Mouse (Mus musculus) forebrain, embryonic 14.5 days (tissue): Measurements from ENCODE around the gene Serpina6. TPM values are rescaled to one million over a fixed set of nuclear protein-coding genes. Genes with fewer than 3 reads are reported as not detected.
"Not testable (repeated sequence)": the region's sequence is repeated elsewhere in the genome, so short reads cannot be mapped to it uniquely, and the experiment has no call there.

Experiments used
- ATAC-seq: fragments of 200-750 bp; cut with Nextera tagmentation; 2 replicates; pipeline ENCODE4 v1.8.0; 2017; ENCODE audit warnings: mild to moderate bottlenecking, moderate library complexity
- DNase-seq: peaks from one replicate; pipeline ENCODE4 v3.0.0-alpha.2; 2015; ENCODE audit warnings: low spot score
- H3K27ac ChIP-seq: fragments of 300-500 bp; sonication (generic); 2 replicates; pipeline ENCODE4 v1.5.1; 2014; ENCODE audit warnings: low read depth, mild to moderate bottlenecking, control low read depth, low read length, moderate library complexity
- H3K27me3 ChIP-seq: fragments of 300-500 bp; sonication (generic); replicated peaks from 2 replicates; pipeline ENCODE4 v1.6.1; 2014; ENCODE audit warnings: low read length, control low read depth, mixed read lengths; ENCODE audit not compliant: control insufficient read depth, insufficient read depth
- H3K36me3 ChIP-seq: fragments of 300-500 bp; sonication (generic); 2 replicates; pipeline ENCODE4 v1.6.1; 2014; ENCODE audit warnings: low read length, control low read depth; ENCODE audit not compliant: control insufficient read depth, insufficient read depth
- H3K4me1 ChIP-seq: fragments of 300-500 bp; sonication (generic); 2 replicates; pipeline ENCODE4 v1.6.1; 2014; ENCODE audit warnings: antibody characterized with exemption, low read length, control low read depth; ENCODE audit not compliant: control insufficient read depth, insufficient read depth
- H3K4me2 ChIP-seq: fragments of 300-500 bp; sonication (generic); 2 replicates; pipeline ENCODE4 v1.6.1; 2014; ENCODE audit warnings: mild to moderate bottlenecking, control low read depth, low read length
- H3K4me3 ChIP-seq: fragments of 300-500 bp; sonication (generic); 2 replicates; pipeline ENCODE4 v1.5.1; 2014; ENCODE audit warnings: low read depth, low read length, control low read depth
- H3K9ac ChIP-seq: fragments of 300-500 bp; sonication (generic); 2 replicates; pipeline ENCODE4 v1.6.1; 2014; ENCODE audit warnings: mild to moderate bottlenecking, low read length, control low read depth, moderate library complexity
- H3K9me3 ChIP-seq: fragments of 300-500 bp; sonication (generic); replicated peaks from 2 replicates; pipeline ENCODE4 v1.6.1; 2016; ENCODE audit warnings: low read length, control low read depth, mixed read lengths; ENCODE audit not compliant: control insufficient read depth
- WGBS: fragments of 180-500 bp; shearing (Covaris S2); extraction: QIAGEN DNeasy Blood & Tissue Kit; methylation state at CpG from one replicate; pipeline ENCODE4 v1.1.7; 2014; 5-methylcytosine and 5-hydroxymethylcytosine counted together
- polyA plus RNA-seq: library from polyadenylated mRNA; unstranded; fragments of >200 nt; fragmentation: Nextera tagmentation; extraction: Ambion mirVana; gene quantifications from 2 replicates; pipeline ENCODE4 v1.2.1, GENCODE M21; 2014

Serpina6 gene
- polyA plus RNA-seq, 1 experiment from 2014 or later = not detected

DNA sequence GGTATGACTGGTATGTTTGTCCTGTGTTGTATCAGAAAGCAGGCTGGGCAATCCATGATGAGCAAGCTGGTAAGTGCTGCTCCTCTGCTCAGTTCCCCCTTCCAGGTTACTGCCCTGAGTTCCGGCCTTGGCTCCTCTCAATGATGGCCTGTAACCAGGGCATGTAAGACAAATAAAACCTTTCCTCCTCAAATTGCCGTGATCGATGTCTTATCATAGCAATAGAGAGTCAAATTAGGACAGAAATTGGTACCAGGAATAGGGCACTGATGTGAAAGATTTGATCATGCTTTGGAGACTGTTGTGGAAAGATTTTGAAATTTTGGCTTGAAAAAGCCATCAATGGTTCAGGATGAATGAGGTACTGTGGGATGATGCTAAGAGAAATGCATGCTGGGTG lies 8.3 kb upstream of the Serpina6 start:
- Histone ChIP-seq H3K27me3 (no peaks in the 10 kb centered on the region), H3K4me2 (no peak overlapping the region), H3K9me3 (no peaks in the 10 kb centered on the region), H3K4me1 (no peaks in the 10 kb centered on the region), H3K36me3 (no peaks in the 10 kb centered on the region), H3K27ac (no peak overlapping the region), H3K9ac (no peak overlapping the region), H3K4me3 (no peak overlapping the region)
- no peak for DNase-seq
- no peak for ATAC-seq
- WGBS = 85% methylated on average over 3 of the region's 3 CpGs

DNA sequence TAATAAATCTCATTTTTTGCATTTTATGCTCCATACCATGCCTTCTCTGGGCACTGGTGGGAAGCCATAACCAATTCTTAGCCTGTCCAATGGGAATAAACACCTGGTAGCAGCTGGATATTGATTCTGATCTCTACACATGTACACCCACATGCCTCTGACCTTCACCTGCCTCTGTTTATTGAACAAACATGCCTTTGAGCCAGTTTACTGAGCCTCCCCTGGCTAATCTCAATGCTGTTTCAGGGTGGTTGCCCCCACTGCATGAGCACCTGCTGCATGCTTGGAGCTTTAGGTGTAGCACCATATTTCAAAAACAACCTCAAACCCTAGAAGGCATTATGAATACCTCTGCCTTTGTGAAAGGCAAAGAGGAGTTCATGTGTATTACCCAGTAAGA lies 5.0 kb upstream of the Serpina6 start:
- not testable (repeated sequence) for ATAC-seq, H3K4me3 ChIP-seq, DNase-seq, H3K9me3 ChIP-seq, H3K4me1 ChIP-seq, H3K4me2 ChIP-seq, H3K27me3 ChIP-seq, H3K36me3 ChIP-seq, H3K27ac ChIP-seq, H3K9ac ChIP-seq

- Histone ChIP-seq H3K9me3 (no peaks in the 10 kb centered on the region), H3K4me2 (no peak overlapping the region), H3K4me3 (no peak overlapping the region), H3K36me3 (no peaks in the 10 kb centered on the region), H3K27ac (no peak overlapping the region), H3K9ac (no peak overlapping the region), H3K27me3 (no peaks in the 10 kb centered on the region), H3K4me1 (no peaks in the 10 kb centered on the region)
- no peak for ATAC-seq
- DNase-seq = no peak
- 86% methylated on average over 5 of the region's 5 CpGs for WGBS
Measured at GRCm38 (mm10) chr12:103660076-103660475, 3.1 kb upstream of the Serpina6 start.

DNA sequence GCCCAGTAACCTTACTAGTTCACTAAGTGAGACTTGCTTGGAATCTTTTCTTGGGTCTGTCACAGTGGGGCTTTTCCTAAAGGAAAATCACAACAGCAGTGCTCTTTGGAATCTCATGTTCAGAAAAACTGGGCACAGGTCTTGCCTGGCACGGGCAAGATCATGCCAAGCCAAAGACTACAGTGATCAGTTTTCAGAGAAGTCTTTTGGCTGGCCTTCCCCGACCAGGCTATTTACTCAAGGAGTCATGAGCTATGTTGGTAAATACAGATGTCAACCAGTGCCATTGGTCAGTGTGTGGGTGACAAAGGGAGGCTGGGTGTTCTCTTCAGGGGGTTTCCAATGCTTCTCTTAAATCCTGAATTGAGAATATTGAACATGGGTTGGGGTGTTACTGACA lies 2.2 kb upstream of the Serpina6 start:
- H3K4me2 ChIP-seq = no peak overlapping the region
- H3K27me3 ChIP-seq = no peaks in the 10 kb centered on the region
- H3K4me1 ChIP-seq = no peaks in the 10 kb centered on the region
- H3K36me3 ChIP-seq = no peaks in the 10 kb centered on the region
- ATAC-seq (no peak), DNase-seq (no peak)
- H3K9me3 ChIP-seq = no peaks in the 10 kb centered on the region
- no peak overlapping the region for H3K9ac ChIP-seq
- no peak overlapping the region for H3K27ac ChIP-seq
- no peak overlapping the region for H3K4me3 ChIP-seq
- WGBS = 91% methylated on average over 2 of the region's 2 CpGs

GRCm38 (mm10) chr12:103657991-103658390 lies 979 bp upstream of the Serpina6 start:
- no peak overlapping the region for H3K4me2 ChIP-seq
- no peaks in the 10 kb centered on the region for H3K9me3 ChIP-seq
- 83% methylated on average over 10 of the region's 10 CpGs for WGBS
- H3K9ac ChIP-seq = no peak overlapping the region
- DNase-seq (no peak), ATAC-seq (no peak)
- H3K4me1 ChIP-seq = no peaks in the 10 kb centered on the region
- no peaks in the 10 kb centered on the region for H3K27me3 ChIP-seq
- no peak overlapping the region for H3K4me3 ChIP-seq
- H3K27ac ChIP-seq = no peak overlapping the region
- H3K36me3 ChIP-seq = no peaks in the 10 kb centered on the region

GRCm38 (mm10) chr12:103655123-103656044 lies 1.6 kb downstream of the Serpina6 start:
- no peaks in the 10 kb centered on the region for H3K27me3 ChIP-seq
- no peak overlapping the region for H3K4me2 ChIP-seq
- no peaks in the 10 kb centered on the region for H3K4me1 ChIP-seq
- no peaks in the 10 kb centered on the region for H3K36me3 ChIP-seq
- H3K27ac ChIP-seq = no peak overlapping the region
- no peaks in the 10 kb centered on the region for H3K9me3 ChIP-seq
- DNase-seq (no peak), ATAC-seq (no peak)
- 87% methylated on average over 7 of the region's 7 CpGs for WGBS
- no peak overlapping the region for H3K9ac ChIP-seq
- H3K4me3 ChIP-seq = no peak overlapping the region

- DNase-seq = no peak
- Histone ChIP-seq H3K27me3 (no peaks in the 10 kb centered on the region), H3K4me1 (no peaks in the 10 kb centered on the region), H3K9ac (no peak overlapping the region), H3K9me3 (no peaks in the 10 kb centered on the region), H3K4me2 (no peak overlapping the region), H3K36me3 (no peaks in the 10 kb centered on the region), H3K27ac (no peak overlapping the region), H3K4me3 (no peak overlapping the region)
- no peak for ATAC-seq
- 96% methylated on average over 2 of the region's 2 CpGs for WGBS
Measured at GRCm38 (mm10) chr12:103653836-103654235, 3.2 kb downstream of the Serpina6 start.

- no peak for ATAC-seq
- no peaks in the 10 kb centered on the region for H3K36me3 ChIP-seq
- H3K4me2 ChIP-seq = no peak overlapping the region
Measured at GRCm38 (mm10) chr12:103646314-103646713, 10.7 kb downstream of the Serpina6 start.

GRCm38 (mm10) chr12:103644601-103645000 lies 12.4 kb downstream of the Serpina6 start:
- H3K9ac ChIP-seq = no peak overlapping the region
- no peaks in the 10 kb centered on the region for H3K9me3 ChIP-seq
- H3K4me2 ChIP-seq = no peak overlapping the region
- ATAC-seq (no peak), DNase-seq (no peak)
- no peaks in the 10 kb centered on the region for H3K27me3 ChIP-seq
- WGBS = 28% methylated on average over 5 of the region's 5 CpGs
- no peaks in the 10 kb centered on the region for H3K36me3 ChIP-seq
- H3K27ac ChIP-seq = no peak overlapping the region
- H3K4me3 ChIP-seq = no peak overlapping the region
- H3K4me1 ChIP-seq = no peaks in the 10 kb centered on the region

More at GRCm38 (mm10) chr12:103646314-103646713, 10.7 kb downstream of the Serpina6 start:
- Histone ChIP-seq H3K4me1 (no peaks in the 10 kb centered on the region), H3K9me3 (no peaks in the 10 kb centered on the region), H3K27me3 (no peaks in the 10 kb centered on the region), H3K9ac (no peak overlapping the region), H3K4me3 (no peak overlapping the region), H3K27ac (no peak overlapping the region)
- DNase-seq = no peak
- 85% methylated on average over 2 of the region's 2 CpGs for WGBS
